17 mouse cellular contexts compared by ENCODE assay signal in genomic region chr14:116553316-116553715, GRCm38 (mm10).
DNase-seq lines count a peak whose midpoint lies in the region; ATAC-seq and TF ChIP-seq lines count a peak whose summit lies in the region.
"Had no signal": no experiment of that assay in that cellular context is flagged by ENCODE, and none has a peak within 500 bp of the region (broad histone marks: within the 10 kb centered on the region; RNA-seq: fewer than 3 reads in every experiment).

No protein-coding gene starts in this region.

- H3K27me3 ChIP-seq in midbrain, embryonic 11.5 days (ENCODE audit: control insufficient read depth, insufficient read depth, low read length) = no peaks in the 10 kb centered on the region
- no peaks in the 10 kb centered on the region for H3K27me3 ChIP-seq in midbrain, embryonic 15.5 days (replicated peaks)
- no peaks in the 10 kb centered on the region for H3K27me3 ChIP-seq in forebrain, embryonic 14.5 days (replicated peaks; ENCODE audit: control insufficient read depth, insufficient read depth, low read length)
- H3K27me3 ChIP-seq in hindbrain, postnatal 0 days (ENCODE audit: insufficient read depth, low read length) = no peaks in the 10 kb centered on the region
- H3K27me3 ChIP-seq: liver, embryonic 12.5 days; lung, embryonic 15.5 days had no signal

- 0 out of 2 replicates have a peak, but pooled peaks have one; percentile 24 for ATAC-seq in midbrain, embryonic 11.5 days (ENCODE audit: low FRiP score)
- ATAC-seq in midbrain, embryonic 15.5 days (replicated peaks) = no peak
- peak; percentile 60 for ATAC-seq in forebrain, embryonic 14.5 days
- no peak for ATAC-seq in hindbrain, postnatal 0 days
- ATAC-seq: CD4-positive, CD25-positive, alpha-beta regulatory T cell, adult 4 months; liver, embryonic 12.5 days had no signal

- no peak overlapping the region for H3K4me3 ChIP-seq in midbrain, embryonic 11.5 days (ENCODE audit: low read depth, low read length)
- H3K4me3 ChIP-seq in midbrain, embryonic 15.5 days = no peak overlapping the region
- no peak overlapping the region for H3K4me3 ChIP-seq in forebrain, embryonic 14.5 days (ENCODE audit: low read depth, low read length)
- no peak overlapping the region for H3K4me3 ChIP-seq in hindbrain, postnatal 0 days (ENCODE audit: low read length)
- H3K4me3 ChIP-seq: liver, embryonic 12.5 days; lung, embryonic 15.5 days had no signal

- WGBS in midbrain, embryonic 11.5 days = 43% methylated on average over 7 of the region's 7 CpGs
- WGBS in midbrain, embryonic 15.5 days = 29% methylated on average over 7 of the region's 7 CpGs
- 22% methylated on average over 7 of the region's 7 CpGs for WGBS in forebrain, embryonic 14.5 days
- WGBS in hindbrain, postnatal 0 days = 24% methylated on average over 7 of the region's 7 CpGs

- no peak overlapping the region for H3K9ac ChIP-seq in midbrain, embryonic 11.5 days (ENCODE audit: low read length)
- H3K9ac ChIP-seq in midbrain, embryonic 15.5 days = no peak overlapping the region
- H3K9ac ChIP-seq in forebrain, embryonic 14.5 days (ENCODE audit: low read length) = no peak overlapping the region
- no peak overlapping the region for H3K9ac ChIP-seq in hindbrain, postnatal 0 days (replicated peaks; ENCODE audit: low read length)
- H3K9ac ChIP-seq: liver, embryonic 12.5 days; lung, embryonic 15.5 days had no signal

- no peaks in the 10 kb centered on the region for H3K9me3 ChIP-seq in midbrain, embryonic 11.5 days (ENCODE audit: control insufficient read depth, low read length)
- H3K9me3 ChIP-seq in midbrain, embryonic 15.5 days = no peaks in the 10 kb centered on the region
- no peaks in the 10 kb centered on the region for H3K9me3 ChIP-seq in forebrain, embryonic 14.5 days (replicated peaks; ENCODE audit: control insufficient read depth, low read length)
- H3K9me3 ChIP-seq in hindbrain, postnatal 0 days (ENCODE audit: low read length) = no peaks in the 10 kb centered on the region
- H3K9me3 ChIP-seq: liver, embryonic 12.5 days; lung, embryonic 15.5 days had no signal

- no peaks in the 10 kb centered on the region; the same call in 1 of the 2 replicates for H3K4me1 ChIP-seq in midbrain, embryonic 11.5 days (ENCODE audit: control insufficient read depth, insufficient read depth, low read length)
- no peaks in the 10 kb centered on the region for H3K4me1 ChIP-seq in midbrain, embryonic 15.5 days
- peaks cover 3% of the 10 kb centered on the region; the same call in 1 of the 2 replicates for H3K4me1 ChIP-seq in forebrain, embryonic 14.5 days (ENCODE audit: control insufficient read depth, insufficient read depth, low read length)
- no peaks in the 10 kb centered on the region for H3K4me1 ChIP-seq in hindbrain, postnatal 0 days (ENCODE audit: insufficient read depth, low read length)
- H3K4me1 ChIP-seq: liver, embryonic 12.5 days had no signal

- no peak for TF ChIP-seq CTCF in hindbrain, postnatal 0 days (IDR thresholded peaks at IDR 0.05; ENCODE audit: low read depth)

- no peak overlapping the region for H3K4me2 ChIP-seq in midbrain, embryonic 11.5 days
- no peak overlapping the region for H3K4me2 ChIP-seq in midbrain, embryonic 15.5 days
- H3K4me2 ChIP-seq in forebrain, embryonic 14.5 days (ENCODE audit: low read length) = no peak overlapping the region
- 0 out of 2 replicates have a peak overlapping the region, but pooled peaks have one; percentile 8 for H3K4me2 ChIP-seq in hindbrain, postnatal 0 days (ENCODE audit: low read depth, low read length)
- H3K4me2 ChIP-seq: heart, embryonic 11.5 days; liver, embryonic 12.5 days; lung, embryonic 15.5 days had no signal

- H3K27ac ChIP-seq in midbrain, embryonic 11.5 days (ENCODE audit: low read depth, low read length) = no peak overlapping the region
- no peak overlapping the region for H3K27ac ChIP-seq in midbrain, embryonic 15.5 days
- H3K27ac ChIP-seq in forebrain, embryonic 14.5 days (ENCODE audit: low read depth, low read length) = no peak overlapping the region
- no peak overlapping the region for H3K27ac ChIP-seq in hindbrain, postnatal 0 days
- H3K27ac ChIP-seq: liver, embryonic 12.5 days; lung, embryonic 15.5 days had no signal

- DNase-seq in embryo, embryonic 10 days (ENCODE audit: low spot score) = peak; percentile 39
- DNase-seq in embryo, embryonic 9.5 days (ENCODE audit: extremely low spot score) = no peak
- DNase-seq in midbrain, embryonic 11.5 days (ENCODE audit: low spot score, missing footprints) = peak; percentile 67
- peak; percentile 54 for DNase-seq in forebrain, embryonic 14.5 days (ENCODE audit: low spot score)
- DNase-seq in hindbrain, postnatal 0 days (ENCODE audit: low spot score) = peak; percentile 19
- no peak for DNase-seq in gastrocnemius, postnatal 36 days
- DNase-seq in T-cell, adult 2 months (ENCODE audit: low spot score) = no peak
- DNase-seq: cerebellum, adult 11 months; gastrocnemius, postnatal 14 days; heart, postnatal 14 days; left cerebral cortex, postnatal 4 days had no signal

- intact Hi-C loops in gastrocnemius, postnatal 36 days (cut with DNase I) = no loop called here

- no peaks in the 10 kb centered on the region for H3K36me3 ChIP-seq in midbrain, embryonic 11.5 days (ENCODE audit: control insufficient read depth, insufficient read depth, low read length)
- no peaks in the 10 kb centered on the region for H3K36me3 ChIP-seq in midbrain, embryonic 15.5 days (replicated peaks)
- H3K36me3 ChIP-seq in forebrain, embryonic 14.5 days (ENCODE audit: control insufficient read depth, insufficient read depth, low read length) = no peaks in the 10 kb centered on the region
- H3K36me3 ChIP-seq in hindbrain, postnatal 0 days (ENCODE audit: insufficient read depth, low read length) = no peaks in the 10 kb centered on the region
- H3K36me3 ChIP-seq: G1E; liver, embryonic 12.5 days; lung, embryonic 15.5 days had no signal

Comparison
In these comparisons a context has a peak if more than half of its experiments do, and no peak if none do; other contexts are left out.
1. DNase-seq: peak in embryo, embryonic 10 days (single experiment), midbrain, embryonic 11.5 days (single experiment), forebrain, embryonic 14.5 days (single experiment) and hindbrain, postnatal 0 days (single experiment); none in embryo, embryonic 9.5 days (single experiment), gastrocnemius, postnatal 36 days (0 of 2) and T-cell, adult 2 months (single experiment).
2. ATAC-seq: peak in midbrain, embryonic 11.5 days (single experiment) and forebrain, embryonic 14.5 days (single experiment); none in midbrain, embryonic 15.5 days (single experiment) and hindbrain, postnatal 0 days (single experiment).